Mouse (Mus musculus) embryonic facial prominence, embryonic 15.5 days (tissue): ENCODE results near the gene Crb2. TPM values are rescaled to one million over a fixed set of nuclear protein-coding genes. Genes with fewer than 3 reads are reported as not detected.
A peak's percentile ranks its signal among the peaks of the same experiment; 100 is the strongest.

Source experiments
- ATAC-seq: fragments of 200-750 bp; cut with Nextera tagmentation; 2 replicates; pipeline ENCODE4 v1.8.0; 2017; ENCODE audit warnings: low read depth, moderate TSS enrichment; ENCODE audit not compliant: insufficient number of reproducible peaks, low FRiP score, low TSS enrichment
- H3K27ac ChIP-seq: fragments of 300-500 bp; sonication (generic); replicated peaks from 2 replicates; pipeline ENCODE4 v1.5.1; 2015; ENCODE audit warnings: mild to moderate bottlenecking, inconsistent platforms
- H3K27me3 ChIP-seq: fragments of 300-500 bp; sonication (generic); 2 replicates; pipeline ENCODE4 v1.6.1; 2015; ENCODE audit warnings: inconsistent platforms
- H3K36me3 ChIP-seq: fragments of 300-500 bp; sonication (generic); 2 replicates; pipeline ENCODE4 v1.6.1; 2015; ENCODE audit warnings: mild to moderate bottlenecking, inconsistent platforms
- H3K4me1 ChIP-seq: fragments of 300-500 bp; sonication (generic); 2 replicates; pipeline ENCODE4 v1.6.1; 2015; ENCODE audit warnings: inconsistent platforms
- H3K4me2 ChIP-seq: fragments of 300-500 bp; sonication (generic); replicated peaks from 2 replicates; pipeline ENCODE4 v1.6.1; 2015; ENCODE audit warnings: mild to moderate bottlenecking, inconsistent platforms
- H3K4me3 ChIP-seq: fragments of 300-500 bp; sonication (generic); replicated peaks from 2 replicates; pipeline ENCODE4 v1.5.1; 2015; ENCODE audit warnings: mild to moderate bottlenecking, inconsistent platforms
- H3K9ac ChIP-seq: fragments of 300-500 bp; sonication (generic); 2 replicates; pipeline ENCODE4 v1.6.1; 2015; ENCODE audit warnings: inconsistent platforms
- H3K9me3 ChIP-seq: fragments of 300-500 bp; sonication (generic); replicated peaks from 2 replicates; pipeline ENCODE4 v1.6.1; 2016; ENCODE audit warnings: inconsistent platforms
- WGBS: fragments of 180-500 bp; shearing (Covaris S2); methylation state at CpG from one replicate; pipeline ENCODE4 v1.1.7; 2015; 5-methylcytosine and 5-hydroxymethylcytosine counted together
- polyA plus RNA-seq: library from polyadenylated mRNA; unstranded; fragments of >200 nt; fragmentation: Nextera tagmentation; extraction: Ambion mirVana; gene quantifications from 2 replicates; pipeline ENCODE4 v1.2.1, GENCODE M21; 2015

The Crb2 gene
- polyA plus RNA-seq, 1 experiment from 2014 or later: 0.15 TPM

DNA sequence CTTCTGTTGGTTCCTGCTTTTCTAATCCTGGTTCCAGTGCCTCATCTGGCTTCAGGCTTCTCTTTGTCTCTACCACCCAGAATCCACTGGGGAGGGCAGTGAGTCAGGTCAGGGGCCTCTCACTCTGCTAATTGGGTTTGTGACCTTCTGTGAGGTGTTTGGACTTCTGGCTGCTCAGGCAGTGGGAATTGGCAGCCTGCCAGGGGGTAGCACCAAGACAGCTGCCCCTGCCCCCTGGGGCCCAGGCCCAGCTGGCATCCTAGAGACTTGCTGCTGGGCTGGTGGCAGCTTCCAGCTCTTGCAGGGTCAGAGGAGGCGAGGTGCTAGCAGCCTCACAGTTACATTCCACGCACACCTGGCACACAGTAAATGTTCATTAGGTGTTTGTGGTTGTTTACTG, 35.6 kb downstream of the Crb2 start:
- no peaks in the 10 kb centered on the region for H3K4me1 ChIP-seq
- ATAC-seq: peak; percentile 53; the same call in 1 of the 2 replicates

DNA sequence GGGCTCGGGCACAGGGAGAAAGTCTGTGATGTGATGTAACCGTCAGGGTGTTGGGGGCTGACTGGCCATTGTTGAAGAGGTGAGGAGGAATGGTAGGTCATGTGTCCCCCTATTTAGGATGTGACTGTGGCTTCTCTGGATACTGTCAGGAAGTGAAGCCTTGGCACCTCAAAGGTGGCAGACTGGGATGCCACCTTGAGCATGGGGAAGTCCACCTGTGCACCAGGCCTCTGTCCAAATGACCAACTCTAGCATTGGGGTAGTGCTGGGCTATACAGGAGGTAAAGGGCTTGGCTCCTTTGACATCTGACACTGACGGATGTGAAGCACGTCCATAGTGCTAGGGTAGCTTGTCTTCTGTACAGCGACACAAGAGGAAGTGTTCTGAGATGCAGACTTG, 36.4 kb downstream of the Crb2 start:
- Histone ChIP-seq H3K9ac (no peak overlapping the region), H3K9me3 (no peaks in the 10 kb centered on the region), H3K4me3 (no peak overlapping the region), H3K27me3 (no peaks in the 10 kb centered on the region), H3K4me1 (no peaks in the 10 kb centered on the region), H3K27ac (no peak overlapping the region), H3K4me2 (no peak overlapping the region), H3K36me3 (peaks cover 9% of the 10 kb centered on the region; the same call in 1 of the 2 replicates)
- WGBS: 91% methylated on average over 5 of the region's 5 CpGs
- ATAC-seq: no peak

More for the DNA sequence above, 35.6 kb downstream of the Crb2 start:
- Histone ChIP-seq H3K9ac (no peak overlapping the region), H3K27me3 (no peaks in the 10 kb centered on the region), H3K4me3 (no peak overlapping the region), H3K36me3 (peaks cover 7% of the 10 kb centered on the region; the same call in 1 of the 2 replicates), H3K9me3 (no peaks in the 10 kb centered on the region), H3K27ac (no peak overlapping the region), H3K4me2 (no peak overlapping the region)
- 90% methylated on average over 2 of the region's 2 CpGs for WGBS

DNA sequence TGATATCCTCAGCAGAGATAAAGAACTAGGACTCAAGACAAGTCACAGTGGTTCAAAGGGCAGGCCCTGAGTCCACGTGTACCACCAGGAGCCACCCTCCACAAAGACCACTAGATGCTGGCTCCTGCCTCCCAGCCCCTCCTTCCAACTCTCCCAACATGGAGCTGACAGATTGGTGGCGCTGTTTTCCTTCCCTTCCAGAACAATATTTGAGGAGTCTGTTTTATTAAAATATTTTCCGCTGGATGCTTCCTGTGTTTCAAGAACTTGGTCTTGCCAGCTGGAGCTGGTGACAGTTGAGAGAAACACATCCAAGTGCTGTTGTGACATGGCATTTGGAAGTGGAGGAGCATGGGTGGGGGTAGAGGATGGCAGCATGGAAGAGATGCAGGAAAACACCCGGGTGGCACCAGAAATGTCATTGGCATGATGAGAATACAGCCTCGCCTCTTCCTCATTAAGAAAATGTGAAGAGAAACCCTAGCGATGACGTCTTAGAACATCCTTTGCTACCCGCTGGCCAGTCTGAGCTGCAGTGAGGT, 38.8 kb downstream of the Crb2 start:
- Histone ChIP-seq H3K27ac (no peak overlapping the region), H3K9me3 (no peaks in the 10 kb centered on the region), H3K9ac (no peak overlapping the region), H3K4me1 (peaks cover 8% of the 10 kb centered on the region; the same call in 1 of the 2 replicates), H3K4me3 (no peak overlapping the region), H3K36me3 (peaks cover 9% of the 10 kb centered on the region; the same call in 1 of the 2 replicates), H3K27me3 (no peaks in the 10 kb centered on the region), H3K4me2 (no peak overlapping the region)
- WGBS: 88% methylated on average over 8 of the region's 8 CpGs
- no peak for ATAC-seq

DNA sequence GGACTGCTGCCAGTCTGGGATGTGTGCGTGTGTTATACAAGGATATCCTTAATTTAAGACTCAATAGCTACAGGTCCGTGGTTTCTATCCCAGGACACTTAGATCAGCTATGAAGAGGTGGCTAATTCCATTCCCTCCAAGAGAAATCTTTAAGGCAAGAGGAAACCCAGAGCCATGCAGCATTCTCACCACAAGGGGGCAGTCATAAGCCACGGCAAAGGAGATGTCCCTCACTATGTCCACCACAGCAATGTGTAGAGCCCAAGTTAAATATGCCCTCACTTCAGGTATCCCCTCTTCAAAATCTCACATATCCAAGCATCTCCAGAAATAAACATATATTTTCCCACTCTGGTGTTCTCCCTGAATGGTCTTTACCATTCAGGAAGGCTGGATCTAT, 39.6 kb downstream of the Crb2 start:
- Histone ChIP-seq H3K4me3 (no peak overlapping the region), H3K9me3 (no peaks in the 10 kb centered on the region), H3K4me1 (peaks cover 8% of the 10 kb centered on the region; the same call in 1 of the 2 replicates), H3K27me3 (no peaks in the 10 kb centered on the region), H3K4me2 (no peak overlapping the region), H3K36me3 (peaks cover 9% of the 10 kb centered on the region; the same call in 1 of the 2 replicates), H3K9ac (no peak overlapping the region), H3K27ac (no peak overlapping the region)
- WGBS: 13% methylated on average over 3 of the region's 3 CpGs
- ATAC-seq: no peak

DNA sequence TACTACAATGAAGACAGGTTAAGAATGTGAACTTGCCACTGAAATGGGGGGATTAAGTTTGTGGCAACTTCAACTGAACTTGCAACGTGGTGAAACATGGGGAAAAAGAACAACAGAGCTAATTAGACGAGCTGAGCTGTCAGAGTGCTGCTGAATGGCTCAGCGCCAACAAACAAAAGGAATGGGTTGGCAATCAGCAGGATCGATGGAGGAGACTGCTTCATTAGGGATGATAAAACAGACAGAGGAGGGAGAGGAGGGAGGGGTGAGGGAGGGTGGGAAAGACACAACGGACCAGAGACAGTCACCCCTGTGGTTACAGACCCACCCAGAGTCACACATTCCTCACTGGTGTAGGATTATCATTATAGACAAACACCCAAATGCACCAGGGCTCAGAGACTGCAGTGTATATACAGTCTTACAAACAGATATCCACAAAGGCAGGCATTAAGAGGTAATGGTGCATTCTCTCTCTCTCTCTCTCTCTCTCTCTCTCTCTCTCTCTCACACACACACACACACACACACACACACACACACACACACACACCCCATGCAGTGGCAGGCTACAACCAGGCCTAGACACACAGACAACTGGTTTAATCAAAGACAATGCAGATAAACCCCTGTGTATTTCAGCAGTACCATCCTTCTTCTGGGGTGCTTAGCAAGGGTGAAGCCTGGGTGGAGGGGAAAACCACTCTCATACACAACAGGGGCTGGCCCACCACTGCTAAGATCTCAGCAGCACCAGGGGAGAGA, 42.9 kb downstream of the Crb2 start:
- Histone ChIP-seq H3K9me3 (no peaks in the 10 kb centered on the region), H3K27ac (no peak overlapping the region), H3K36me3 (0 out of 2 replicates have a peak, but pooled peaks cover 9% of the 10 kb centered on the region), H3K4me2 (no peak overlapping the region), H3K9ac (no peak overlapping the region), H3K4me3 (no peak overlapping the region), H3K27me3 (no peaks in the 10 kb centered on the region), H3K4me1 (peaks cover 8% of the 10 kb centered on the region; the same call in 1 of the 2 replicates)
- no peak for ATAC-seq
- 25% methylated on average over 5 of the region's 5 CpGs for WGBS

DNA sequence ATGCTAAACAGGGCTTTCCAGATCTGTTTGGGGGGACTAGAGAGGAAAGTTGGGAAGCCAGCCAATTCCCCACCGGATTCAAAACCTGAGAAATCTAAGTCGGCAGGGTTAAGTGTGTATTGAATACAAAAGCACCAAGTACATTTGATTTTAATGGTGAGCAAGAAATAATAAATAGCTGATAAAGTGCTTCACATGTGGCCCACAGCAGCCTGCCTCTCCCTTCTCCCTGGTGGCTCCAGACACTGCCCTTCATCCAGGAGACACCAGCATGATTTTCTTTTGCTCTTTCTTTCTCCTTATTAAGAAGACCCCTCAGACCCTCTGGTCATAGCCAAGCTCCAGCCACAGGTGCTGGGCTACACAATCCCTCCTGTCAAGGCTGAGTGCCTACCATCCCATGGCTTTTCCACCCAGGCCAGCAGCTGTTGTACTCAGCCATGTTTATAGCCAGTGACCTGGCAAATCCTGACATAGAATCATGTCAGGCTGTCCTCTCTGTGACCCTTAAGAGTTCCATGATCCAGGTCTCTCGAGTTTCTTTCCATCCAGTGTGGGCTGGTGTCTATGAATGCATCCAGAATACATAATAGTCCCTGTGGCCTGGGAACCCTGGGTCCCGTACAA, 43.6 kb downstream of the Crb2 start:
- peaks cover 8% of the 10 kb centered on the region; the same call in 1 of the 2 replicates for H3K4me1 ChIP-seq
- 41% methylated on average over 4 of the region's 4 CpGs for WGBS
- no peak overlapping the region for H3K4me2 ChIP-seq
- H3K9me3 ChIP-seq: no peaks in the 10 kb centered on the region
- no peak overlapping the region for H3K9ac ChIP-seq
- no peak overlapping the region for H3K4me3 ChIP-seq
- 0 out of 2 replicates have a peak, but pooled peaks cover 9% of the 10 kb centered on the region for H3K36me3 ChIP-seq
- no peaks in the 10 kb centered on the region for H3K27me3 ChIP-seq
- no peak for ATAC-seq
- no peak overlapping the region for H3K27ac ChIP-seq

DNA sequence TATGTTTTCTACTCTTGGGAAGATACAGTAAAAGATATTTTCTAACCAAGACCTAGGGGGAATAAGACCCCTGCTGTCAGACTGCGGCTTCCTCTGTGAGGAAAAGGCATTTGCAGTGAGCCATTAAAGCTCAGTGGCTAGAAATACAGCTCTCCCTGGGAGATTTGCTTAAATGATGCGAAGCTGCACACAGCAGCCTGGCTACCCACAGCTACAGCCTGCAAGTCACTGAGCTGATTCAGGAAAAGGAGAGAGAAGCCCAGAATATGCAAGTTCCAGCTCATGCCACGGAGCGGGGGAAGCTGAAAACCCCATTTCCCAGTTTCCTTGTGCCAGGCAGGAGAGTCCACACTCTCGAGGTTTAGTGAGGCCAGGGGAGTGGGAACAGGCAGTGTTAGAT, 46.1 kb downstream of the Crb2 start:
- WGBS: 73% methylated on average over 5 of the region's 5 CpGs
- H3K36me3 ChIP-seq: no peaks in the 10 kb centered on the region
- no peak overlapping the region for H3K4me2 ChIP-seq
- peaks cover 8% of the 10 kb centered on the region; the same call in 1 of the 2 replicates for H3K4me1 ChIP-seq
- no peak overlapping the region for H3K4me3 ChIP-seq
- no peaks in the 10 kb centered on the region for H3K27me3 ChIP-seq
- no peaks in the 10 kb centered on the region for H3K9me3 ChIP-seq
- H3K27ac ChIP-seq: no peak overlapping the region
- no peak for ATAC-seq
- H3K9ac ChIP-seq: no peak overlapping the region

DNA sequence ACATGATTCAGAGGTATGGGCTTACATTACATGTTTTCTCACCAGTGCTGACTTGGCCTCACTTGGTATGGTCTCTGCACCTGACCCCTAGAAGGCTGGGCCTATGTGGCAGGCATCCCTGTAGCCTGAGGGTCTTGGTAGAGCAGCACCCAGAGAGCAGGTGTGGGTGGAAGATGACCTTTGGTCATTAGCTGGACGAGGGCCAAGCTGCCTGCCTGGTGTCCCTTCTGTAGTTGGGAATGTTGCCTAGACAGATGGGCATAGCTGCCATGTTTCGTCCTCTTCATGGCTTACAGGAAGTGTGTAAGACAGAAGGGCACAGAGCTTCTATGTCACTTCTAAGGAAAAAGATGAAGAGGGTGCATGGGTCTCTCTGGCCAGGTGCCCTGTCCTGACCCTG, 47.8 kb downstream of the Crb2 start:
- H3K27me3 ChIP-seq: no peaks in the 10 kb centered on the region
- no peaks in the 10 kb centered on the region for H3K4me1 ChIP-seq
- no peak overlapping the region for H3K27ac ChIP-seq
- H3K9me3 ChIP-seq: no peaks in the 10 kb centered on the region
- no peaks in the 10 kb centered on the region for H3K36me3 ChIP-seq
- H3K9ac ChIP-seq: no peak overlapping the region
- H3K4me3 ChIP-seq: no peak overlapping the region
- 74% methylated on average over 2 of the region's 2 CpGs for WGBS
- no peak for ATAC-seq
- no peak overlapping the region for H3K4me2 ChIP-seq

DNA sequence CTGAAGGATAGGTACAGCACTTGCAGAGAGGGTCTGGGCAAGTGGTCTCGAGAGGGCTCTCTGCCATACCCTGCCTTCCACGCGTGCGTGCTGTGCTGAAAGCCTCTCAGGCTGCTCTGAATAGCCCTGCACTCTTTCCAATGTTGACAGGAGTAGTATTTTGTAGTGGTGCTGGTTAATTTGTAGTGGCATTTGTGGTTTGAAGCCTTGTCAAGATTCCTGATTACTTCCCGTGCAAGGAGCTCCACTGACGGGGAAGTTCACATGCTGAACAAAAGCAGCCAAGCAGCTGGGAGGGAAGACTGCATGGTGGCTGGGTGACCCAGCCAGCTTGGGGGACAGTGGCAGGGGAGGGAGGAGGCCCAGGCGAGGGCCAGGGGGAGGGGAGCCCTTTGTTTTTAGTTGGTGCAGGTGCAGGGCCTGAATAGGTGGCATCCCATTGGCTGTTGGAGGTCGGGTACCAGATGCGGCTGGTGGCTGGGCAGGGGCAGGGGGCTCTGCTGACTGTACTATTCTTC, 53.8 kb downstream of the Crb2 start:
- no peak overlapping the region for H3K27ac ChIP-seq
- H3K9ac ChIP-seq: no peak overlapping the region
- H3K9me3 ChIP-seq: no peaks in the 10 kb centered on the region
- no peak overlapping the region for H3K4me2 ChIP-seq
- 46% methylated on average over 9 of the region's 9 CpGs for WGBS
- no peak for ATAC-seq
- no peak overlapping the region for H3K4me3 ChIP-seq
- peaks cover 7% of the 10 kb centered on the region; the same call in 1 of the 2 replicates for H3K4me1 ChIP-seq
- no peaks in the 10 kb centered on the region for H3K27me3 ChIP-seq
- H3K36me3 ChIP-seq: 0 out of 2 replicates have a peak, but pooled peaks cover 5% of the 10 kb centered on the region

DNA sequence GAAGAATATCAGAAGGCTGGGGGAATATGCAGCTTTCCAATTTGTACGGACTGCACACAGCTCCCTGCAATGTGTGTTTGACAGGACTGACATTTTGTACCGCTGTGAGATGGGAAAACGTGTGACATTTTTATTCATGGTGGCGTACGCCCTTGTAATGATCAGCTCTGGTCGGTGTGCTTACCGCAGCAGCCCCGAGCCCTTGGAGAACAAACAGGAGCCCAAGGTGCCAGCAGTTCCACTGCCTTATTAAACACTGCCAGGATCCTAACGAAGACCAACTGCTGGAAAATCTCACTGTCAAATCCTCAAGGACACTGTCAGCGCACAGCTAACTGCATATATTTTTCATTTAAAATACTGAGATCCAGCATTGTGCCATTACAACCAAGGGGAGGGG, 56.2 kb downstream of the Crb2 start:
- Histone ChIP-seq H3K36me3 (0 out of 2 replicates have a peak, but pooled peaks cover 5% of the 10 kb centered on the region), H3K9ac (no peak overlapping the region), H3K4me1 (peaks cover 7% of the 10 kb centered on the region; the same call in 1 of the 2 replicates), H3K27ac (no peak overlapping the region), H3K4me2 (no peak overlapping the region), H3K27me3 (no peaks in the 10 kb centered on the region), H3K4me3 (no peak overlapping the region), H3K9me3 (no peaks in the 10 kb centered on the region)
- ATAC-seq: no peak
- 62% methylated on average over 10 of the region's 10 CpGs for WGBS

DNA sequence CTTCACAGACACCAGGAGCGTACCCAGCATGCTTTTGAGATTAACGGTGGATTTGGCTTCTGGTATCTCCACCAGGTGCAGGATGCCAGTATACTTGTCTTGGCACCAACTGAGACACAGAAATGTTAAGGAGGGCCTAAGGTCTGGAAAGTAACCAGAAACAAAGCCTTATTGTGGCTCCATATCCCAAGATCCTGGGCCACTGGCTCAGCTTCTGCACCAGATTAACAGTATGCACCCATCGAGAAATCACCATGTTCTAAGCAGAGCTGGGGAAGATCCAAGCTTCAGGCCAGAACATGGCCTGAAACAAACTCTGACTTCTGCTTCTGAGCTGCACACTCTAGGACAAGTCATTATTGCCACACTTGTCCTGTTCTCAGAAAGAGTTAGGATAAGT, 60.9 kb downstream of the Crb2 start:
- Histone ChIP-seq H3K9ac (no peak overlapping the region), H3K36me3 (no peaks in the 10 kb centered on the region), H3K4me3 (no peak overlapping the region), H3K4me2 (no peak overlapping the region), H3K9me3 (no peaks in the 10 kb centered on the region), H3K27me3 (no peaks in the 10 kb centered on the region), H3K27ac (no peak overlapping the region), H3K4me1 (no peaks in the 10 kb centered on the region)
- no peak for ATAC-seq
- 90% methylated on average over 3 of the region's 3 CpGs for WGBS
